In genomic region chr4:98115401-98115800, GRCm38 (mm10) we compare ENCODE assay signal across 16 mouse cellular contexts.
"Had no signal": no experiment of that assay in that cellular context is flagged by ENCODE, and none has a peak within 500 bp of the region (broad histone marks: within the 10 kb centered on the region; RNA-seq: fewer than 3 reads in every experiment).

No protein-coding gene starts in this region.

- H3K27ac ChIP-seq: neural tube, embryonic 13.5 days; neural tube, embryonic 15.5 days; stomach, embryonic 15.5 days; stomach, postnatal 0 days had no signal

- H3K4me2 ChIP-seq: neural tube, embryonic 13.5 days; neural tube, embryonic 15.5 days; stomach, embryonic 15.5 days had no signal

- H3K4me3 ChIP-seq: neural tube, embryonic 13.5 days; neural tube, embryonic 15.5 days; stomach, embryonic 15.5 days had no signal

- H3K9me3 ChIP-seq: neural tube, embryonic 13.5 days; neural tube, embryonic 15.5 days; stomach, embryonic 15.5 days had no signal

- DNase-seq: retina, postnatal 1 day; right cerebral cortex, adult 18-20 months; right cerebral cortex, postnatal 14 days; right cerebral cortex, postnatal 25 days; right cerebral cortex, postnatal 4 days; spleen, adult 18-20 months; thymus, adult 18-20 months; thymus, adult 2 months; thymus, postnatal 14 days; thymus, postnatal 25 days; thymus, postnatal 36 days; thymus, postnatal 4 days had no signal

- H3K27me3 ChIP-seq: neural tube, embryonic 13.5 days; neural tube, embryonic 15.5 days; stomach, embryonic 15.5 days had no signal

- H3K9ac ChIP-seq: neural tube, embryonic 13.5 days; neural tube, embryonic 15.5 days; stomach, embryonic 15.5 days had no signal

- H3K4me1 ChIP-seq: neural tube, embryonic 15.5 days; stomach, embryonic 15.5 days had no signal

- H3K36me3 ChIP-seq: neural tube, embryonic 13.5 days; neural tube, embryonic 15.5 days; stomach, embryonic 15.5 days had no signal
